Mouse (Mus musculus): ENCODE results near the gene Sos1. TPM values are rescaled to one million over a fixed set of nuclear protein-coding genes. Genes with fewer than 3 reads are reported as not detected.

Gene Sos1
- polyA plus RNA-seq, 1 experiment from 2014 or later, result 6.4 TPM

DNA sequence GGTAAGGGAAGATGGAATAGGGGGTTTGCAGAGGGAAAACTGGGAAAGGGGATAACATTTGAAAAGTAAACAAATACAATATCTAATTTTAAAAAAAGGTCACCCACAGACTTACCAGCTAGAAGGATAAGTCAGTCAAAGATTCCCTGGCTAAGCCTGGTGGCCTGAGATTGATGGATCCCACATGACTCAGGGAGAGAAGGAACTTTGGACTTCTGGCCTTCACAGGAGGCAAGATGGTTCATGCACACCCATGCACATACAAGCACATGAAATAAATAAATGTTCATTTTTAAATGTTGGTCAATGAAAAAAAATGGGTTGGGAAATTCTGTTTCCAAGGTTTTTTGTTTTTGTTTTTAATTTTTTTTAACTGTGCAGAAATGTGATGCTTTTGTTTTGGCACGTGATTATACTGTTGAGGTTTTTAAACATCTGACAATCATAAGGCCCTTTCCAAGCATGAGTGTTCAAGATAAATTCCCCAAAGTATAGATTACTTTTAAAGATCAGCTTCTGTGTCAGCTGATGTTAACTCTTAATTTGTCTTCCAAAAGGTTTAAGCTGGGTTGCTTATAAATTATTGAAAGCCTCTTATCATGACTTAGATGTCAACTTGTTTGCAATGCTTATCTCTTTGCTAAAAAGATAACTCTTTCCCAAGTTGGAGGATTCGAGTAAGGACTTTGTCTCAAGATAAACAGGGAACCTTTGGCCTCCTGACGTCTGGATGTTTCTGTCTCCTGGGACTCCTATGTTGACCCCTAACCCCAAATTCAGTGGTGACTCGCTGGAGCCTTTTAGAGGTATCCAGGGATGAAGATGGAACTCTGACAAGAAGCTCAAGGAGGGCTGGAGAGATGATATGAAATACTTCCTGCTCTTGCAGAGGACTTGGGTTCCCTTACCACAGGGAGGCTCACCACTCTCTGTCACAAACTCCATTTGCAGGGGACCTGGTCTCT is 29.5 kb upstream of the Sos1 start:
- Histone ChIP-seq H3K27ac (no peak overlapping the region), H3K4me2 (replicated peaks) (no peak overlapping the region), H3K4me1 (no peaks in the 10 kb centered on the region), H3K36me3 (no peaks in the 10 kb centered on the region), H3K9ac (no peak overlapping the region), H3K4me3 (no peak overlapping the region), H3K27me3 (no peaks in the 10 kb centered on the region), H3K9me3 (no peaks in the 10 kb centered on the region)
- no peak for ATAC-seq (ENCODE audit: insufficient number of reproducible peaks, insufficient read depth, low FRiP score, low TSS enrichment)
- WGBS, result 38% methylated on average over 4 of the region's 4 CpGs

DNA sequence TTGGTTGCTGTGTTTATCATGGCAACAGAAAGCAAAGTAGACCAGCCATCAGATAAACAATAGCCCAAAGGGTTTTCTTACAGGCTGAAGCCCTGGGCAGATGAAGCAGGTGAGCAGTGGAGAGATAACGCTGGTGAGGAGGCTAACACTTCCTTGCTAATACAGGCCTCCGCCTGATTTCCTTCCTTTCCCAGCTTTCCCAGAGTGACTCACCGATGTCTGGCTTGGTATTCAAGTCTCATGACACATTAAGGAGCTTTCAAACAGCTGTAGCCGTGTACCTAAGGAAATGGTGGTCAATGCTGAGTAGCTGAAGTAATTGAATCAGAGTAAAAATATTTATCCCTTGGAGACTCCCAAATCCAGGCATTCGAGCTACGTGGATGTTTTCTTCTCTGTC is 25.5 kb upstream of the Sos1 start:
- no peaks in the 10 kb centered on the region for H3K27me3 ChIP-seq
- ATAC-seq (ENCODE audit: insufficient number of reproducible peaks, insufficient read depth, low FRiP score, low TSS enrichment), result no peak
- H3K4me1 ChIP-seq, result no peaks in the 10 kb centered on the region
- 85% methylated on average over 6 of the region's 6 CpGs for WGBS
- no peaks in the 10 kb centered on the region for H3K9me3 ChIP-seq
- H3K4me3 ChIP-seq, result no peak overlapping the region
- no peak overlapping the region for H3K9ac ChIP-seq
- H3K36me3 ChIP-seq, result no peaks in the 10 kb centered on the region
- no peak overlapping the region for H3K4me2 ChIP-seq (replicated peaks)
- no peak overlapping the region for H3K27ac ChIP-seq

DNA sequence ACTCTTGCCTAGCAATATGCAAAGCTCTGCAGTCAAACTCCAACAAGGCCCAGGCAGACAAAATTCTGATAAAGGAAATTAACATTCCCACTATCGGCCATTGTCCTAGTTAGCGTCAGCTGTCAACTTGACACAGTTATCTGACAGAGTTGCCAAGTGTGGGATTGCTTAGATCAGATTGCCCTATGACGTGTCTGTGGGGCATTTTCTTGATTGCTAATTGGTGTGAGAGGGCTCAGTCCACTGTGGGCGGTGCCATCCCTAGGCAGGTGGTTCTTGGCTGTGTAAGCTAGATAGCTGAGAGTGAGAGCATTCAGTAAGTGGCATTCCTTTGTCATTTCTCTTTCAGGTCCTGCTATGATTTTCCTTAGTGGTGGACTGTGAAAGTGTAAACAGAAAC is 25.1 kb upstream of the Sos1 start:
- Histone ChIP-seq H3K9me3 (no peaks in the 10 kb centered on the region), H3K4me1 (no peaks in the 10 kb centered on the region), H3K4me3 (no peak overlapping the region), H3K27me3 (no peaks in the 10 kb centered on the region), H3K27ac (no peak overlapping the region), H3K36me3 (no peaks in the 10 kb centered on the region), H3K4me2 (replicated peaks) (no peak overlapping the region), H3K9ac (no peak overlapping the region)
- WGBS, result 82% methylated on average over 4 of the region's 4 CpGs
- ATAC-seq (ENCODE audit: insufficient number of reproducible peaks, insufficient read depth, low FRiP score, low TSS enrichment), result no peak

DNA sequence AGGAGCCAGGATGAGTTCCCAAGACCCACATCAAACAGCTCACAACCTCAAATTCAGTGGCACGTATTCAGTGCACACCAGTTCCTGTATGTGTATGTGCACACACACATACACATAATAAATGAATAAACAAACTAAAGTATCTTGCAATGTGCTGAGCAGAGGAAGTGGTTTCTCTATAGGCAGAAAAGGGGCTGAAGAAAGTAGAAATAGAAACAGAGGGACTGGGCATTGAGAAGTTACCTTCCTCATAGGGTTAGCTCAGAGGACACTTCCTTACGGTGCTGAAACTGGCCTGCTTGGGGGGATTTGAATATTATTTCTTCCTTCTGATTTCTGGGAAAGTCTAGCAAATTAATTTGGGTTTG is 21.5 kb upstream of the Sos1 start:
- H3K27me3 ChIP-seq, result no peaks in the 10 kb centered on the region
- H3K27ac ChIP-seq, result no peak overlapping the region
- H3K4me2 ChIP-seq (replicated peaks), result no peak overlapping the region
- WGBS, result 67% methylated on average over 2 of the region's 2 CpGs
- H3K4me1 ChIP-seq, result no peaks in the 10 kb centered on the region
- ATAC-seq (ENCODE audit: insufficient number of reproducible peaks, insufficient read depth, low FRiP score, low TSS enrichment), result no peak
- H3K9ac ChIP-seq, result no peak overlapping the region
- H3K36me3 ChIP-seq, result no peaks in the 10 kb centered on the region
- no peak overlapping the region for H3K4me3 ChIP-seq
- no peaks in the 10 kb centered on the region for H3K9me3 ChIP-seq

DNA sequence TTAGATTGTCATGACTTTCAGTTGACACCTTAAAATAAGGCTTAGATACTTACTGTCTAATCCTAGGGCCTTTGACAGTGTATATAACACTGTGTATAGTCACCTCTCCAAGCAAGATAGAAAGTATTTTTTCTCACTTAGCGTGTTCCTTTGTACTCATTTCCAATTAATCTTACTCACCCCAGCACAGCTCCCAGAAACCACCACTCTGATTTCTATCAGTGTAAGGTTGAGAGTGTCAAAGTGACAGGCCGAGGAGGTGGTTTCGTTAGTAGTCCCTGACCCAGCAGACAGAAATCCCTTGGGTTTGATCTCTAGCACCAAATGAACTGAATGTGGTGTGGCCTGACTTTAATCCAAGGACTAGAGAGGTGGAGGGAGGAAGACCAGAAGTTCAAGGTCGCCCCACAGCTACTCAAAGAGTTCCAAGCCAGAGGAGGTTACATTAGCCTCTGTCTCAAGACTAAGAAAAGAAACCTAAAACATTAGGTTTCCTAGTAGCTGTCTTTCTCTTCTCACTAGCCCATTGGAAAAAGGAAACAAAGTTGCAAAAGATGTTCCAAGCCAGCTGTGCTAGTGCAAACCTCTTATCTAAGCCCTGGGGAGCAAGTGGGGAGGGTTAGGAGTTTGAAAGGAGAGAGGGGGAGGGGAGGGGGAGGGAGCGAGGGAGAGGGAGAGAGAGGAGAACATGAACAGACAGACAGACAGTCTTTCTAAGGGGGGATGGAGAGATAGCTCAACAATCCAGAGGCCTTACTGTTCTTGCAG is 21.0 kb upstream of the Sos1 start:
- Histone ChIP-seq H3K9ac (no peak overlapping the region), H3K27ac (no peak overlapping the region), H3K27me3 (no peaks in the 10 kb centered on the region), H3K36me3 (no peaks in the 10 kb centered on the region), H3K9me3 (no peaks in the 10 kb centered on the region), H3K4me3 (no peak overlapping the region), H3K4me2 (replicated peaks) (no peak overlapping the region), H3K4me1 (no peaks in the 10 kb centered on the region)
- no peak for ATAC-seq (ENCODE audit: insufficient number of reproducible peaks, insufficient read depth, low FRiP score, low TSS enrichment)
- 73% methylated on average over 5 of the region's 5 CpGs for WGBS

DNA sequence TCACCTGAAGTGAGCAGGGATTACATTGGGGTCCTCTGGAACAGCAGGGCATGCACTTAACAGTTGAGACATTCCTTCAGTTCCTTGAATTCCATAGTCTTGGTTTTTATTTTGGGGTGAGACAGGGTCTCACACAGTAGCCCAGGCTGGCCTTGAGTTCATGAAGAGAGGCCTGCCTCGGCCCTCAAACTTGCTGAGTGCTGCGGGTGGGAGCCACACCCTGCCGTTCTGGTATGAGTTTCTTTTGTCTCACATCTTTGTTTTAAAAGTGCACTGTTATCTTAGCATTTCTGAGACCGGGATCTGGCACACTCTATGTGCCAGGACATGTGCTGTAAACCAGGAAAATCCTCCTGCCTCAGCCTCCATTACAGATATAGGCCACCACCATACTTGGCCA is 19.8 kb upstream of the Sos1 start:
- H3K9me3 ChIP-seq, result no peaks in the 10 kb centered on the region
- no peaks in the 10 kb centered on the region for H3K4me1 ChIP-seq
- ATAC-seq (ENCODE audit: insufficient number of reproducible peaks, insufficient read depth, low FRiP score, low TSS enrichment), result no peak
- 86% methylated on average over 4 of the region's 4 CpGs for WGBS
- no peaks in the 10 kb centered on the region for H3K27me3 ChIP-seq
- H3K4me2 ChIP-seq (replicated peaks), result no peak overlapping the region
- H3K27ac ChIP-seq, result no peak overlapping the region
- H3K4me3 ChIP-seq, result no peak overlapping the region
- no peak overlapping the region for H3K9ac ChIP-seq
- no peaks in the 10 kb centered on the region for H3K36me3 ChIP-seq

DNA sequence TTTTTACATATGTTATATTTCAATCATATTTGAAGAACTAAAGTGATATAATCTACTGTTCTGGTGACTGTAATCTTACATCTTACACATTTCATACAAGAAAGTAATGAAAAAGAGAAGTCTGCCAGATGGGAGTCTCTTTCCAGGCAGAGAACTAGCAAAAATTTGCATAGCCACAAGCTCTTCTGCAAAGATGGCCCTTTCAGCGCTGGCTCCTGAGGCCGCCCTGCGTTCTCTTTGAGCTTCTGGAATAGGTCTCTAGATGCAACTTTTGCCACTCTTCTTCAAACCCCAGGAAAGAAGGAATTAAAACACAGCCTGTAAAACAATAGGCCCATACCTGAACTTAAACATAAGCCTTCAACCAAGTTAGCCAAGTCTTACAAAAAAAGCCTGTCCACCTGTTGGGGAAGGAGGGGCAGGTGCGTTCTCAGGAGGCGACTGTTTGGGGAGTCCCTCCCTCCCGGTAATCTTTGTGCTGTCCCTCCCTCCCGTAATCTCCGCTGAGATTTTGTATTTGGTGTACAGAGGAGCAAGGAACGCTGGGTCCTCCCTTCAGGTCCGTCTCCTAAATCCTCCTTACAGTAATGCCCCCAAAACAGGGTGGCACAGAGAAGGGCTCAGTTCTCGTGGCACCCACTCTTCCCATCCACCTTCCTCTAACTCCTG is 18.5 kb upstream of the Sos1 start:
- H3K27ac ChIP-seq, result no peak overlapping the region
- no peak overlapping the region for H3K9ac ChIP-seq
- H3K4me3 ChIP-seq, result no peak overlapping the region
- H3K36me3 ChIP-seq, result no peaks in the 10 kb centered on the region
- H3K9me3 ChIP-seq, result no peaks in the 10 kb centered on the region
- 50% methylated on average over 11 of the region's 11 CpGs for WGBS
- H3K4me2 ChIP-seq (replicated peaks), result no peak overlapping the region
- H3K4me1 ChIP-seq, result no peaks in the 10 kb centered on the region
- no peak for ATAC-seq (ENCODE audit: insufficient number of reproducible peaks, insufficient read depth, low FRiP score, low TSS enrichment)
- H3K27me3 ChIP-seq, result no peaks in the 10 kb centered on the region

DNA sequence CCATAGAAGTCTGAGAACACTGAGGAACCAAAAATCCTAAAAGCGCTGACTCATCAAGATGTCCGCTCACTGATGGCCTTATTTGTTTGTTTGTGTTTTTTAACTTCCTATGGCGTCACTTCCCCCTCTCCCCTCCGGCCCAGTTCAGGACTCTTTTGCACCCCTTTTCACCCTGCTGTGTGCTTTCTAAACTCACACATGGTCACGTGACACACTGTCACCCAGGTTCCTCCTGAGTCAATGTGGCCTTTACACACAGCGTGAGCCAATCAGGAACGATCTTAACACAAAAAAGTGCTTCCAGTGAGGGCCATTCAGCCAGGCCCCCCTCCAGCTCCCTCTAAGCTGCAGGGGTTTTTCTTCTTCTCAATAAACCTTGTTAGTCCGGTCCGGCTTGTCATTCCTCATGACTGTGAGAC is 16.9 kb upstream of the Sos1 start:
- Histone ChIP-seq H3K4me3 (no peak overlapping the region), H3K36me3 (no peaks in the 10 kb centered on the region), H3K27ac (no peak overlapping the region), H3K27me3 (no peaks in the 10 kb centered on the region), H3K4me1 (no peaks in the 10 kb centered on the region), H3K9ac (no peak overlapping the region), H3K4me2 (replicated peaks) (no peak overlapping the region), H3K9me3 (no peaks in the 10 kb centered on the region)
- 70% methylated on average over 9 of the region's 9 CpGs for WGBS
- no peak for ATAC-seq (ENCODE audit: insufficient number of reproducible peaks, insufficient read depth, low FRiP score, low TSS enrichment)

DNA sequence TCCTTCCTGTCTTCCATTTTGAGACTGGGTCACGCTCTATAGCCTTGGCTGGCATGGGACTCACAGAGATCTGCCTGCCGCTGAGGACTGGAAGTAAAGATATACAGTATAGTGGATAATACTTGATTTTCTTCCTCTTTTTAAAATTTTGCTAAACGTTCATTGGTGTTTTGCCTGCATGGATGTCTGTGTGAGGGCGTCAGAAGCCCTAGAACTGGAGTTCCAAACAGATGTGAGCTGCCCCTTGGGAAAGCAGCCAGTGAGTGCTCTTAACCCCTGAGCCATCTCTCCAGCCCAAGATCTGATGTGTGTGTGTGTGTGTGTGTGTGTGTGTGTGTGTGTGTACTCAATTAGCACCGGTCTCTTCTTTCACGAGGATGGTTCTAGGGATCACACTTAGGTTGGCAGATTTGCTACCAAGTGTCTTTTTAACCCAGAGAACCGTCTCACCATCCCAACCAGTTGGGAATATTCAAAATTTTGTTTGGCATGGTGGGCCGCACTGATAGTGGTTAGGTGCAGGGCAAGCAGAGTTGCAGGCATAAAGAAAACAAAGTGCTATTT is 16.4 kb upstream of the Sos1 start:
- Histone ChIP-seq H3K4me3 (no peak overlapping the region), H3K36me3 (no peaks in the 10 kb centered on the region), H3K4me1 (no peaks in the 10 kb centered on the region), H3K27ac (no peak overlapping the region), H3K4me2 (replicated peaks) (no peak overlapping the region), H3K9ac (no peak overlapping the region), H3K9me3 (no peaks in the 10 kb centered on the region), H3K27me3 (no peaks in the 10 kb centered on the region)
- 75% methylated on average over 8 of the region's 8 CpGs for WGBS
- ATAC-seq (ENCODE audit: insufficient number of reproducible peaks, insufficient read depth, low FRiP score, low TSS enrichment), result no peak

DNA sequence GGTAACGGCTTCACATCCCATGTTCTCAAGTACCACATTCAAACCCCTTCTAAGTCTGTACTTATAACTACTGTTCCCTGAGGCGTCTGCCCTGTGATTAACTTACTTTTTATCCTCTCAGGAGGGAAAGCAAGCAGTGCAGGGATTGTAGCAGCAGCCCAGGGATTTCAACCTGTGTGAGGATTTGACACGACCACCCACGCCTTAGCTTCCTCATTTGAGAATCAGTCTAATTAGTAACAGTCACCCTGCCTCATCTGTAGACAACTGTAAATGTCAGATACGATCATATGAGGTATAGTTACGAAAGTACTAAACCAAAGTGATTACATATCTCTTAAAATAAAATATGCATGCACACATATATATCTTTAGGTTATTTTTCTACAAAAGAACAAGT is 15.9 kb upstream of the Sos1 start:
- Histone ChIP-seq H3K27ac (no peak overlapping the region), H3K9ac (no peak overlapping the region), H3K4me1 (no peaks in the 10 kb centered on the region), H3K9me3 (no peaks in the 10 kb centered on the region), H3K36me3 (no peaks in the 10 kb centered on the region), H3K4me3 (no peak overlapping the region), H3K27me3 (no peaks in the 10 kb centered on the region), H3K4me2 (replicated peaks) (no peak overlapping the region)
- ATAC-seq (ENCODE audit: insufficient number of reproducible peaks, insufficient read depth, low FRiP score, low TSS enrichment), result no peak
- WGBS, result 70% methylated on average over 6 of the region's 6 CpGs

DNA sequence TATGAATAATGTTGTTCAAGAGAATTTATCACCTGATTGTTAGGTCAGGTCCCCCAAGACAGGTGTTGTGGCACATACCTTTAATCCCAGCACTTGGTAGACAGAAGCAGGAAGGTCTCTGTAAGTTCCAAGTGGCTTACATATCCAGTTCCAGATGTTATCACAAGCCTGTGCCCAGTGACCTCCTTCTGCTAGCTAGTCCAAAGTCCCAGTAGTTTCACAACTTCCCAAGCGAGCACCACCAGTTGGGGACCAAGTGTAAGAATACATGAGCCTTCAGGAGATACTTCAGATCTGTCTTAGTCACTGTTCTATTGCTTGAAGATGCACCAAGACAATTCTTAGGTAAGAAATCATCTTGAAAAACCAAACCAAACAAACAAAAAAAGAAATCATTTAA is 13.6 kb upstream of the Sos1 start:
- Histone ChIP-seq H3K9me3 (no peaks in the 10 kb centered on the region), H3K27ac (no peak overlapping the region), H3K4me2 (replicated peaks) (no peak overlapping the region), H3K36me3 (no peaks in the 10 kb centered on the region), H3K4me1 (no peaks in the 10 kb centered on the region), H3K9ac (no peak overlapping the region), H3K27me3 (no peaks in the 10 kb centered on the region), H3K4me3 (no peak overlapping the region)
- WGBS, result 68% methylated on average over 1 of the region's 1 CpGs
- no peak for ATAC-seq (ENCODE audit: insufficient number of reproducible peaks, insufficient read depth, low FRiP score, low TSS enrichment)

Measured in embryonic facial prominence, embryonic 12.5 days (tissue).